ENCODE assay signal across 20 mouse cellular contexts in genomic region chr9:98367333-98367962, GRCm38 (mm10). TPM values are rescaled to one million over a fixed set of nuclear protein-coding genes. Genes with fewer than 3 reads are reported as not detected.
DNase-seq lines count a peak whose midpoint lies in the region; ATAC-seq lines count a peak whose summit lies in the region.
"Had no signal": no experiment of that assay in that cellular context is flagged by ENCODE, and none has a peak within 500 bp of the region (broad histone marks: within the 10 kb centered on the region; RNA-seq: fewer than 3 reads in every experiment).

No protein-coding gene starts in this region.

- H3K27me3 ChIP-seq in hindbrain, embryonic 14.5 days (ENCODE audit: control insufficient read depth, insufficient read depth, low read length), result no peaks in the 10 kb centered on the region
- H3K27me3 ChIP-seq: embryonic facial prominence, embryonic 15.5 days; heart, embryonic 13.5 days had no signal

- intact Hi-C loops in left cerebral cortex, postnatal 25 days (cut with DNase I), result no loop called here

- H3K36me3 ChIP-seq in hindbrain, embryonic 14.5 days (replicated peaks; ENCODE audit: control insufficient read depth, insufficient read depth), result no peaks in the 10 kb centered on the region
- H3K36me3 ChIP-seq: embryonic facial prominence, embryonic 15.5 days; heart, embryonic 13.5 days had no signal

- H3K9ac ChIP-seq in hindbrain, embryonic 14.5 days, result no peak overlapping the region
- H3K9ac ChIP-seq: embryonic facial prominence, embryonic 15.5 days; heart, embryonic 13.5 days had no signal

- H3K4me3 ChIP-seq in hindbrain, embryonic 14.5 days (replicated peaks; ENCODE audit: low read length), result no peak overlapping the region
- H3K4me3 ChIP-seq: embryonic facial prominence, embryonic 15.5 days; heart, embryonic 13.5 days had no signal

- no peak overlapping the region for H3K27ac ChIP-seq in hindbrain, embryonic 14.5 days
- H3K27ac ChIP-seq: embryonic facial prominence, embryonic 15.5 days; heart, embryonic 13.5 days; hindbrain, postnatal 0 days had no signal

- WGBS in hindbrain, embryonic 14.5 days, result 78% methylated on average over 13 of the region's 13 CpGs

- DNase-seq in frontal cortex, postnatal 14 days (ENCODE audit: low spot score in 2 of 2), result no peak
- peak; percentile 57 for DNase-seq in brain, adult 2 months (ENCODE audit: low read depth, low spot score)
- DNase-seq in layer of hippocampus, adult 18-20 months (ENCODE audit: low spot score in 2 of 2), result peak; percentile 25 to 76
- peak; percentile 28 to 53 for DNase-seq in left cerebral cortex, postnatal 25 days (ENCODE audit: low spot score in 2 of 2)
- DNase-seq in urinary bladder, postnatal 25 days (ENCODE audit: low spot score), result no peak
- DNase-seq in ovary, postnatal 14 days (ENCODE audit: low spot score), result no peak
- no peak for DNase-seq in hindbrain, embryonic 14.5 days (ENCODE audit: low spot score)
- DNase-seq: adrenal gland, postnatal 14 days; cerebellum, adult 9-11 months; embryo, embryonic 11 days; heart, postnatal 4 days; kidney, adult 18-20 months; kidney, postnatal 10 days; liver; lung, adult 18-20 months; thymus, adult 18-20 months had no signal

- H3K4me2 ChIP-seq in hindbrain, embryonic 14.5 days (replicated peaks), result no peak overlapping the region
- H3K4me2 ChIP-seq: embryonic facial prominence, embryonic 15.5 days; heart, embryonic 13.5 days had no signal

- ATAC-seq in frontal cortex, adult (ENCODE audit: low TSS enrichment), result peak; percentile 92
- no peak for ATAC-seq in hindbrain, embryonic 14.5 days (ENCODE audit: low FRiP score)
- ATAC-seq: hindbrain, postnatal 0 days had no signal

- H3K9me3 ChIP-seq in hindbrain, embryonic 14.5 days (ENCODE audit: control insufficient read depth, low read length), result no peaks in the 10 kb centered on the region
- H3K9me3 ChIP-seq: embryonic facial prominence, embryonic 15.5 days; heart, embryonic 13.5 days had no signal

- H3K4me1 ChIP-seq in hindbrain, embryonic 14.5 days (replicated peaks; ENCODE audit: control insufficient read depth, insufficient read depth, low read length), result 0 out of 2 replicates have a peak, but pooled peaks cover 13% of the 10 kb centered on the region
- H3K4me1 ChIP-seq: embryonic facial prominence, embryonic 15.5 days; heart, embryonic 13.5 days had no signal

RNA-seq across cellular contexts. Expression of gene Rbp1, which starts 55.3 kb away (rescaled TPM):
- total RNA-seq in layer of hippocampus, adult 18-20 months (2021), result 1 to 10 TPM; 5.0 to 5.4 TPM
- total RNA-seq in left cerebral cortex, postnatal 25 days (2021), result 1 to 10 TPM; 6.8 to 7.3 TPM
- 57.7 and 77.1 TPM in 2 replicates for polyA plus RNA-seq in hindbrain, embryonic 14.5 days (2014; fragmentation: Nextera tagmentation; extraction: Ambion mirVana)

Comparison
In these comparisons a context has a peak if more than half of its experiments do, and no peak if none do; other contexts are left out.
1. DNase-seq: peak in brain, adult 2 months (single experiment), layer of hippocampus, adult 18-20 months (2 of 2) and left cerebral cortex, postnatal 25 days (2 of 2); none in frontal cortex, postnatal 14 days (0 of 2), urinary bladder, postnatal 25 days (single experiment), ovary, postnatal 14 days (single experiment) and hindbrain, embryonic 14.5 days (single experiment).